Mouse (Mus musculus) ES-CJ7 (cell line): ENCODE data around the gene Hdac9.

Source experiments
- DNase-seq: peaks from one replicate; pipeline ENCODE4 v3.0.0; 2011; ENCODE audit warnings: low read depth, low spot score

Gene Hdac9

DNA sequence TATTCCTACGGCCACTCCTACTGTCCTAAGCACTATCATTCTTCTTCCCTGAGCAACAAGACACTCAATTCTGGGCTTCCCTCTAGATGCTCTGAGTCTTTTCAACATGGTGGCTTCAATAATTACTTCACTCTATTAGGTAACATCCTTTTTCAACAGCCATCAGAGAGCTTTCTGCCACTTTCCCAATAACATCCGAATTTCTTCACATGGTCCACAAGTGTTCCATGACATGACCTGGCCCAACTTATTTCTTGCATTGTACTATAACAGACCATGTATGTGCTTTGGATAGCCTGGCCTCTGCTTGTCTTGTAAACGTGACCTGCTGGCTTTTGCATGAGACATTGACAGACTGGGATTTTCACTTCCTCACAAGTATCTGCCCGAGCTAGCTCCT is 538.3 kb downstream of the Hdac9 start:
- DNase-seq, result no peak

DNA sequence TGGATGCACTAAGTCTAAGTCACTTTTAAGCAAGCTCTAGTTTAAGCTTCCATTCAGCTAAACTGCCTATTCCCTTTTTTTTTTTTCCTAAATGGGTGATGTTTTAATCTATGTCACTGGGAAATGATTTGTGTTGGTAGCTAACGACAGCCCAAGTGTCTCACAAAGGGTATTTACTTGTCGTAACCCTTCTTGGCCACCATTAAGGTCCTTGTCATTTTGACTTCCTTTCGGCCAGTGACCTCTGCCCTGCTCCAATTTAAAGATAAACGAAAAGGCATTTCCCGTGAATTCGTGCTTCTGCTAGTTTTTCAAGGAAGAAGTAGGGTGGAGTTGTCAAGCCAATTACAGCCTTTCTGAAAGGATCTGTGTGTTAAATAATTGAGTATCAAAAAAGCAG is 565.0 kb downstream of the Hdac9 start:
- DNase-seq, result no peak

DNA sequence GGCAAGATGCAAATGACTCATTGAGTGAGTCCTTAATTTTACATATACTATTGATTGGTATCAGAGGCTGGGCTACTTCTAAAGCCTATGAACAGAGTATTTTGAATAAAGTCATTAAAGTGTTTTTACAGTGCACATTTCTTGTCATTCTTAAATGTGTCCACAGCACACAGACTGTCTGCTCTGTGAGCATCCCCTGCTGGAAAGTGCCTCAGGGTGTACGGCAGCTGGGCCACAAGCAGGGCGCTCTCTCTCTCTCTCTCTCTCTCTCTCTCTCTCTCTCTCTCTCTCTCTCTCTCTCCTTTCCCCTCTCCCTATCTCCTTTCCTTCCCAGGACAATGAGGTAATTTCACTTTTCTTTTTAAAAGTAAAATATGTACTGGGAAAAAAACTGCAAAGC is 569.4 kb downstream of the Hdac9 start:
- no peak for DNase-seq

DNA sequence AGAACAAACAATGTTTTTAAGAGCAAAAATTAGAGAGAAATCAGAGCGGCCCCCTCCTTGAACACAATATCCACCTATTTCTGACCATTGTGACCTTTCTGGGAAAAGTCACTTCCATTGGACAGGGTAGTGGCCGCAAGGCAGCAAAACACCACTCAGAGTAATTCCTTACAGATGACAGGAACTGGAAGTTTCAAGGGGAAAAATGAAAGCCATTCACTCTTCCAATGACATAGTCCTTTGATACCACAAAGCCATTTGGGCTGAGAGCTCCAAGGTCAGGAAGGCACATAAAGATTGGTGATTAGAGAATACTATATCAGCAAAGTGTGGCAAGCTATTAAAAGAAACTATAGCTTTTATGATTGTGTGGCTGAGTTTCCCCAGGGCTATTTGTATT is 574.1 kb downstream of the Hdac9 start:
- DNase-seq, result no peak

DNA sequence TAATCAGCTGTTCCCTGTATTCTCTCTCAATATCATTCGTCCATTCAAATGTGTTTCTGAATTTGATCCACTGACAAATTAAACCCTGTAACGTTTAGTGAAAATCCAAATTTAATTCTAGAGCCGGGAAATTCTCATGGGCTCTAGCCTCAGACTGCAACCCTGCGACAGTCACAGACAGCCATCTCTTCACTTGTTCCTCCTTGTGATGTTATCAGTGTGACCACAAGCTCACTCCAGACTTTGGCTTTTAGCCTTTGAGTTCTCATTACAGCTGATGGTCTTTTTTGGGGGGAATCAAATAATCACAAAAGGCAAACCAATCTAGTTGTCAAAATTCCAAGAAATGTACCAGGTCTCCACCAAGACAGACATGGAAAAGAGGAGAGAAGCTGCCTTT is 578.0 kb downstream of the Hdac9 start:
- DNase-seq, result no peak

DNA sequence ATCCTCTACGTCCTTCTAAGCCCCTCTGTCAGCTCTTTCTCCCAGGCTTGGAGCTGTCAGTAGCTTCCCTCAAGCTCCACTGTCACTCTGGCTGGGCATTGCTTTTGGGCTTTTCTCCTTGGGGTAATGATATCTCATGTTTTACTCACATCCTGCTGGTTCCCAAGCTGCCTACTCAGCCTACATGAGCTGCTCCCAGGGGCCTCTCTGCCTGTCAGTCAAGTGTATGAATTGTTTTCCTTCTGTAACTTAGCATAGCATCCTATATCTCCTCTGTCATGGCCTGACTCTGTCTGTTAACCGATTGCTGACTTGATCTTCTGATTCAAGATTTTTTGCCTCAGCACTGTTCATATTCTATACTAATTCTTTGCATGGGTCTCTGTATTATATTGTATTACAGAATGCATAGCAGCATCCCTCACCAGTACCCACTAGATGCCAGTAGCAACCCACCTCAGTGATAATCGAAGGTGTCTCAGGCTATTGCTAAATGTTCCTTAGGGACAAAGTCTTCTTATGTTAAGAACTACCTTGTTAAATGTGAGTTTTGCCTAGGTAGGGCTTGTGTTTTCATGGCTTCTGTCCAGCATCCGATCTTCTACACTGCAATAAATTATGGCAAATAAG is 582.3 kb downstream of the Hdac9 start:
- DNase-seq, result no peak

DNA sequence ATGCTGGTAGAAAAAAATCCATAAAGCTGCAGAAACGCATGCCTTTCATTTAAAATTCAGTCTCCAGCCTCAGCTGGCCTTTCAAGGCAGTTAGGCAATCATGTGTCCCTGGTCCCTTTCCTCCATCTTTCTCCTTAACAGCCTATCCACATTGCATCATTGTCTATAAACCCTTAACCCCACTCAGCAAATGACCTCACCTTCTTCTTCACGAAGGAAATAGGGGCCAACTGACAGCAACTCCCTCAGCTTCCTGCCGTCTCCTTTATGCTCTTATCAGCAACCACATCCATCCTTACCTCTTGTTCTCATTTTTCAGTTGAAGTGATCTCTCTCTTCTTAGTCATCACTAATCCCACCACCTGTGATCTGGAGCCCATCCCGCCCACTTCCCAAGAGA is 584.0 kb downstream of the Hdac9 start:
- DNase-seq, result no peak

DNA sequence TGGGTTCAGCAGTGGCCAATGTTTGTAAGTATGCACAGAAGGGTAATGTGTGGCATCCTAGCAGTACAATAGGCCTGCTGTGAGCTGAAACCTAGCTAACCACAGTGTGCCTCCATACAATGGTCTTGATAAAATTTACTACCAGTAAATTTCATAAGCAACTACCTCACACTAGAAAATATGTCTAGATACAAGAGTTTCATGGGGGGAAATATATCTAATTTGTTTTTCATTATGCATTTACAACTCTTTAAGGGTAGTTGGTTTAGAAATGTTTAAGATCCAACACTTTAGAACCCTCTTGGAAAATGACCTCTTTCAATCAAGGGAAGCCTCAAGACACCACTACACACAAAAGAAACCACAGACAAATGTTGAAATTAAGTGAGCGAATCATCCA is 589.8 kb downstream of the Hdac9 start:
- DNase-seq, result no peak

DNA sequence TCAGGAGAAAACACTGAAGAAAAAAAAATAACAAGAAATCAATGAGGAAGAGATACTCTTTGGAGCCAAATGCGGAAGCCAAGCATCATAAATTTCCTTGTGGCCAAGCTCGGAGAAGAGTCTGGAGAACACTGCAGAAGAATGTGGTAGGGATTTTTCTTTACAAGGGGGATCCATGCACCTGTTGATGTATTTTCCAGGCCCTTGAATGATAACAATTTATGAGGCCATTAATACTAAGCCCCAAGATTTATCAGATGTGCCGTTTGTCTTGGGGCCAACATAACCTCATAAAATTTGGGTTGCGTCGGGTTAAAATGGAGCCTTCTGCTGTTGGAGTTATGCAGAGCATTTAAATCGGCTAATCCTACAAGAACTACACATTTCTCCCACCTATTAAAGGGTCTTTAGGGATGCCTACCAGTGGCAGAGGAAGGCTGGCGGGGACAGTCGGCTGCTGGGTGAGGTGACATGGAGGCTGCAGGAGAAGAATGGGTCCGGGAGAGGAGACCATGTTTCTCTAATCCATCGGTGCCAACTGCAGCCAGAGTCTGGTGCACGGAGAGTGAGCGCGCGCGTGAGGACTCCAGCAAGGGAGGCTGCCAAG is 604.7 kb downstream of the Hdac9 start:
- no peak for DNase-seq

DNA sequence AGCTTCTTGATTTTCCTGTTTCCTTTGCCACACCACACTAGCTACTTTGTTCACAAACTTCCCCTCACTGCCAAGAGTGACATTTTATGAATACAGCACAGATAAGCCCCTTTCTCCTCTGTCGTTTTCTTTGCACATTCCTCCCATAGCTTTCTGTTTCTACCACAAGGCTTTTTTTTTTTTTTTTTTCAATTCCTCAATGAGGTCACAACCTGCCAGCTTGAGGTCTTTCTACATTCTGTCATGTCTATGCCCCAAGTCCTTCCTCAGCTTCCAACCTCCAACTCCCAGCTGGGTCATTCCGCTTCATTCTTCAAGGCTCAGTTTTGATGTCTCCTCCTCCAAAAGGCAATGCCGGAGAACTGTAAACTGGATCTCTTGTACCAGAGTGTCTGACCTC is 611.4 kb downstream of the Hdac9 start:
- no peak for DNase-seq

DNA sequence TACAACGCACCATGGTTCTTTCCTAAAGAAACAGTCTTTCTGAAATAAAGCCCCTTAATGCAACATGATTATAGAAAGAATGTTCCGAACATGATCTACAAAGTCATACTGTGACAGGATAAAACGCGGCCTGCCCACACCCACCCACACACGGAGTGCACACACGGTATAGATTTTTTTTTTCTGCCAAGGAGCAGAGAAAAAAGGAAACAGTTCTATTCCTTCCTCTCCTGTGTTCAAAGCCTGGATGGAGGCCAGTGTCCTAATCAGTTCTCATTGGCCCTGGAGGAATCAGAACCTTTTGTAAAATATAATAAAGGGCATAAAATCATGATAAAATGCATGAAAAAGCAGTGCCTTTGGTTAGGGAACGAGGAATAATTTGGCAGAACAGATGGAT is 624.5 kb downstream of the Hdac9 start:
- no peak for DNase-seq

DNA sequence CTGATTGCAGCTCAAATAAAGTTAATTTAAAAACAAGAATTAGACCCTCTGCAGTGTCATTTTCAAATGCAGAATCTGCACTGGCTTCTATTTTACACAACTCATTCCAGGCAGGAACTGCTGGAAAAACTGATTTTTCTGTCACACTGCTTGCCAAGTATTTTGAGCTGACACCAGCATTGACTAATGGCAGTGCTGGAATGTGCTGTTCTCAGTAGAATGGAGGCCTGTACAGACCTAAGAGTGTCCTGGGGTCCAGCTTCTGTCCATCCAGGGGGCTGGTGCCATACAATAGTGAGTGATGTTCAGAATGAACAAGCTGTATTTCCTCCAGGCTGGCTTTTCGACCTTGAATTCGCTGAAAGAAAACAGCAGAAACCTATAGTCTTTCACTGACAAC is 629.7 kb downstream of the Hdac9 start:
- DNase-seq, result no peak

DNA sequence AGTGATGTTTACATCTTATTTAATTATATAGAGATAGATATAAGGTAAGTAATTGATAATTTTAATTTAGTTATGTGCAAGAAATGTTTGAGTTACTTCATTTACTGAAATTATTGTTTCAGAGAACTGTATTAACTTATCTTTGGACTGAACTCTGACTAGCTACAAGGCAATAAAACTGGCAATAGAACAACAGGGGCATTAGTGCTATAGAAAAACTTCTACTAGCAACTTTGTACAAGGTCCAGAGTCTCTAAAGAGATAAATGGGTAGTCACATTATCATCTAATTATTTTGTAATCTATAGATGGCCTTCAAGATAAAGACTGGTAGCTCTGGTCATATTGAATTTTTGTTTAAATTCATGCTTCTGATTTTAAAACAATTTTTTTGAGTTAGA is 632.0 kb downstream of the Hdac9 start:
- DNase-seq, result no peak

DNA sequence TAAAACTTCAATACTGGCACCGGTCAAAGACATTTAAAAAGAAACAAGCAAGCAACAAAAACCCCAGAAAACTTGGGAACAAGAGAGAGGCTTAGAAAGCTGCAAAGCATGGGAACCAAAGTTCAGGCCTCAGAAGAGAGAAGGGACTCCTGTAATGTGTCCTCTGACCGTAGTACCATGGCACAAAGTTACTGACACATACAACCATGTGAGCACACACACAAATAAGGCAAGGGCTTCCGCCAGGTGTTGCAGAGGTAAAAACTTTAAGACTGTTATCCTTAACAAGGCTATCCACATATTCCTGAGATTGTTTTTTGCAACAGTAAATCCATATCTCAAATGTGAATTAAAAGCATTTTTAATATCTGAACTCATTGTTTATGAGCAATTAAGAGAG is 632.5 kb downstream of the Hdac9 start:
- DNase-seq, result no peak

DNA sequence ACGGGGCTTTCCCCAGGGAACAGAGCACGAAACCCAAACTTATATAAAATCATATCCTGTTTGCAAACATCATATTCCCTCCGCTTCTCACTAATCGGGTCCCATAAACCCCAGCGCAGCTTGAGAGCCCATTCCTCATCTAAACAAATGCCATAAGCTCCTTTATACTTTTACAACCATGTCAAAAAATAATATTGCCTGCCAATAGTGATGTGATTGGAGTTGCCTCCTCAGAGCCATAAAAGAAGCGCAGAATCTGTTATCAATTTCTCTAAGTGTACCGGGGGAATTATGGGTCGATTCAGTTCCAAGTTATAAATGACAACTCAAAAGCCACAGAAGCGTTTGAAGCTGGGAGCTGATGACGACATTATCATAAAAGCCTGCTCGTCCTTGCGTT is 638.1 kb downstream of the Hdac9 start:
- no peak for DNase-seq

DNA sequence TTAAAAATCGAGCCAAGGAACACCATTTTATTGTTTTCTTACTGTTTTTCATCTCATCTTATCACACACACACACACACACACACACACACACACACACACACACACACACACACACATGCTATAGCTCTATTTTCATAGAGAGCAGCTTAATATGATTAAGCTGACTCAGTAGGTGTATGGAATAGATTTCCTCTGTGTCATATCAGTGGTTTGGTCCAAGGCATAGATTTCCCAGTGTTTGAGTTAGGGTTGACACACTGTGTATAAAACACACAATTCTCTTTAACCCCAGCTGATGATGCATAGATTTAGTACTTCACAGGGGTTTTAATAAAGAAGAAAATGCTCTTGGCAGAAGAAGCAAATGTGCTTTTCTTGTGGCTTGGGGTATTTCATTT is 643.1 kb downstream of the Hdac9 start:
- no peak for DNase-seq

DNA sequence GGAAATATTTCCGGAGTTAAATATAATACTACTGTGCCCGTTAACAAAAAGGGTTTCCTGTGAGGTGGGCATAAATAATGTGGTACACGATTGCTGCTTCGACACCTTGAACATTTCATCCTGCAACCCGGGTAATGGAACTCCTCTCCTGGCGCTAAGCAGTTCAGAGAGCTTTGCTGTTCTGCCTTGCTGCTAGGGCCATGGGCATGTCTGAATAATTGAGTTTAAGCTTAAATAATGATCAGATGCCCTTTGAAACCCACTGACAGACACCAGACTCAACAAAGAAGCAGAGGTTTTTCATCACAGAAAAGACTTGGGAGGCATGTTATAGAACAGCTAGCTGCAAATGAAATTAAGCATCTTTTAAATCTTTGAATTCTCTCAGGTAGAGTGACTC is 646.8 kb downstream of the Hdac9 start:
- no peak for DNase-seq

DNA sequence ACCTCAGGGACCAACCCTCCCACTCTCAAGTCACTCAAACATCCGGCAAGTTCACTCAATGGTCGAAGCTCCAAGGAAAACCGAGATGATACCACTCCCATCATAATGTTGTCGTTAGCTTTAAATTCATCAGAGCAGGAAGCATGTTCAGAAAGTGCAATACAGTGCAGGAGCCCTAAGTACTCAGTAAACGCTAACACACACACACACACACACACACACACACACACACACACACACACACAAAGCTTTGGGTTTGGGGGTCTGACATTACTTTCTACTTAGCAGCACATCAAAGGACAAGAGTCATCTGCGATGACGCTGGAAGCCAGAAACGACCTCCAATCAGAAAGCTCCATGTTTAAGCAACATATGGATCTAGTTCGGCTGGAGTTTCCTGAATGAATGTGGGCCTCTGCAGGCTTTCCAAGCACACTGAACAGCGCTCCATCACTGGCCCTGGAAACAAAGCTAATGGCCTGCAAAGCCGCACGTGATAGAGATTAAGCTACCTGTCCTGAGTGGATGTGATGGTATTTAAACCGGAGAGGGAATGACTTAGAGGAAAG is 647.3 kb downstream of the Hdac9 start:
- no peak for DNase-seq

DNA sequence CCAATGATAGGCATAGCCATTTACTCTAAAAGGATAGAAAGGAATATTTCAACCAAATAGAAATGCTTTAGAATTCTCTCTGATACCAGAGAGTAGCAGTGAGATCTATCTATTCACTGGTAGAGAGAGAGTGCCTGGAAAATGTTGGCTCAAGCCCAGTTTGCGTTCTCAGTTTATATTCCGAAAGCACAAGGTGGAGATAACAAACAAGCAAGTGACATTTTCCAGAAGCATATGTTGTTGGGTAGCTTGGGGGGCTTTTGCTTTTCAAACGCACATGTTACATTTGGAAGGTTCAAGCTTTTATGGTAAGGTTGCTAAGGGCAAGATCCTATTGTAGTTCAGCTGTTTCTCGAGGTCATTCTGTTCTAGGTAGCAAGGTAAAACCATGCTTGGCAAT is 657.2 kb downstream of the Hdac9 start:
- no peak for DNase-seq

DNA sequence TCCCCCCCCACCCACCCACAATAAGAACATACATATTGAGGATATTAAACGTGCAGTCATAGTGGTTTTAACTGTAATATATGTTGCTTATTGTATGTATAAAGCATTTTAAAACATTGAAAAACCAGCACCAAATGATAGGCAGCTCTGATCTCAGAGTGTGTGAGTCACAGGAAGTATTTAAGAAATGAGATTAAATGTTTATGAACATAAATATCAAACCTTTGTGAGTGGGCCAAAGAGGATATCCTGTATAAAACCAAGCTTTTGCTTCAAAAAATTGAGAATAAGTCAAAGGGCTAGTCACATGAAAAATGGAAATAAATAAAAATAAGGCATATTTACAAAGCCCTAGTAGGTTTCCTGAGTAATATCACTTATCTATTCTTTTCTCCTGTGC is 667.7 kb downstream of the Hdac9 start:
- DNase-seq, result no peak

DNA sequence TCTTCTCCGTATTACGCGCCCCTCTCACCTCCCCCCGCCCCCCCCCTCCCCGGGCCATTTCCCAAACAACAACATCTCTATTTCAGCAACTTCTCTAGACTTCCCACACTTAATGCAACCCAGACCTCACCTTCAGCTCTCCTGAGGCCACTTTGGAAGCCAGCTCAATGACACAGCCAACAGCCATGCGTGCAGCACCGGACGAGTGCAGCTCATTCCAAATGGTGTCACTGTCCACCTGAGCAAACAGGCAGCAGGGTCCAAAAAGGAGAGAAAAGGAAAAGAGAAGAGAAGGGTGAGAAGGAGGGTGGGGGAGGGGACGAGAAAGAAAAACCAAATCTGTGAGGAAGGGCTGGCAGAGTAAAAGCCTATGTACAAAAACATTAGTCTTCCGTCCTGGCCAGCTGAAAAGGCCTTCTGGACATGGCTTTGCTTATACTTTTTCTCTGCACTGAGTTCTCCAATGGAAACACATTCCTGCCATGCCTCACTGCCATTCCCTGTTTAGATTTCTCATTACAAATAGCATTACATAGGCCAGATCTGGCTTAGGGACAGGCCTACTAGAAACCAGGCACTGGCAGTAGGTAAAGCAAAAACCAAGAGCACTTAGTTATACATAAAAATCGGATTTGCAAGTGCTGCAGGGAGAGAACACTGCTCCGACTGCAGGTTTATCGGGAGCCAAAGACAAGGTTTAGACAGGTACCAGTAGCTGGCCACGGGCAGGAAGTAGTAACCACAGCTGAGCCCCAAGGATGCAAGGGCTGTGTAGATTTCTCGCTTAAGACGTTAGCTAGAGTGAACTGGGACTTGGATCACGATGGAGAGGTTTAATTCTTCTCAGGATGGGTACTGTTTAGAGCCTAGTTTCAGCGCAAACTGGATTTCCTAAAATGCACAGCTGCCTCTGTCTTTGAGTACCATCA is 668.4 kb downstream of the Hdac9 start:
- DNase-seq, result no peak

DNA sequence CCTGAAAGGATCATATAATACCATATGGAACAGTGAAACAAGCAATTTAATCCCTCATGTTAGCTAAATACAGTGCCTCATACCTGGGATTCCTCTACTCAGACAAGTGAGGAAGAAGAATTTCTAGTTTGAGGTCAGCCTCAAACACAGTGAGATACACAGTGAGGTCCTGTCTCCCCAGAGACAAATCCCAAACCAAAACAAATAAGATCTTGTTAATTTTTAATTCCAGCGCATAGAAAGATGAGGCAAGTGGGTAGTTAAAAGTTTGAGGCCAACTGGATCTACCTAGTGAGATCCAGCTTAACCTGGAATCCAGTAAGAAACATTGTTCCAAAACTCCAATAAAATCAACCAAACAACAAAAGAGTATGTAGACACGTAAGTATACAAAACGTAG is 678.1 kb downstream of the Hdac9 start:
- no peak for DNase-seq
